Mouse (Mus musculus) heart, postnatal 10 days (tissue): ENCODE measurements at regions not wholly inside any gene's neighbourhood (a gene's known extent, or its start where the extent isn't known, plus 50 kb on each side); places are given as distances from the start of the nearest gene placed in this dataset.

Experiments
- DNase-seq, 2 experiments: peaks; one replicate each; pipeline ENCODE4 v3.0.0; 2021
- intact Hi-C: fragments of 180-260 bp; cut with DNase I; formaldehyde crosslinking; loops from one replicate; pipeline ENCODE4 v1.15.1; 2025

DNA sequence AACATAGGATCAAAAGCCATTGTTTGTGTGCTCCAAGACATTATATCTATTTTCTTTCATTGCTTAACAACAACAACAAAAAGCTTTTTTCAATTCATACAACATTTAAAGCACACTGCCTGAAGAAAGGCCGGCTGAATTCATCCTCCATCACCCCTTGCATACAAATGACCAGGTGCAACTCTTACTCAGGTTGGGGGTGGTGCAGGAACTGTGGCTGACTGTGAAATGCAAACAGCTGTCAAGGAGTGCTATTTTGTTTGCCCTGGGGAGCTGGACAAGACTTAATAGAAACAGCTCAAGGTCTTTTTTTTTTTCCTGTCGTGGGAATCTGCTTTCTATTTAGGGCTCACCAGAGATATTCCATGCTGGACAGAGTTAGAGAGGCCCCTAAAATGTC is 406.6 kb upstream of the Cldn34d start:
- intact Hi-C loops: no loop called here
- DNase-seq: no peak

DNA sequence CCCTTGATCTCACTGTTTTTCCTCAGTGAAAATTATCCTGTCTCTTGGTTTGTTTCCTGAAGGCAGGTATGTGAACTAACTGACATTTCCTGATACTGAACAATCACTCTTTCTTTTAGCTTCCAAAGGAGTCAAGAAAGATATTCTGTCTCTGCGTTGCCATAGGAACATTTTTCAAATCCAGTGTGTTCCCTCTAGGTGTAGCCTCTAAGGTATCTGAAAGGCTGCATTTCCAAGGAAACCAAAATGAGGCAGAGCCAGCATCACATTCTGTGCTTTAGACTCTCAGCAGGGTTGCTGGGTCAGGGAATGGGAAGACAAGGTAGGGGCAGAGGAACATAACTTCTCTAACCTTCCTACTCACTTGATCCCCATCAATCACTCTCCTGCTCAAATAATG is 411.2 kb upstream of the Cldn34d start:
- intact Hi-C loops: no loop called here
- no peak for DNase-seq

DNA sequence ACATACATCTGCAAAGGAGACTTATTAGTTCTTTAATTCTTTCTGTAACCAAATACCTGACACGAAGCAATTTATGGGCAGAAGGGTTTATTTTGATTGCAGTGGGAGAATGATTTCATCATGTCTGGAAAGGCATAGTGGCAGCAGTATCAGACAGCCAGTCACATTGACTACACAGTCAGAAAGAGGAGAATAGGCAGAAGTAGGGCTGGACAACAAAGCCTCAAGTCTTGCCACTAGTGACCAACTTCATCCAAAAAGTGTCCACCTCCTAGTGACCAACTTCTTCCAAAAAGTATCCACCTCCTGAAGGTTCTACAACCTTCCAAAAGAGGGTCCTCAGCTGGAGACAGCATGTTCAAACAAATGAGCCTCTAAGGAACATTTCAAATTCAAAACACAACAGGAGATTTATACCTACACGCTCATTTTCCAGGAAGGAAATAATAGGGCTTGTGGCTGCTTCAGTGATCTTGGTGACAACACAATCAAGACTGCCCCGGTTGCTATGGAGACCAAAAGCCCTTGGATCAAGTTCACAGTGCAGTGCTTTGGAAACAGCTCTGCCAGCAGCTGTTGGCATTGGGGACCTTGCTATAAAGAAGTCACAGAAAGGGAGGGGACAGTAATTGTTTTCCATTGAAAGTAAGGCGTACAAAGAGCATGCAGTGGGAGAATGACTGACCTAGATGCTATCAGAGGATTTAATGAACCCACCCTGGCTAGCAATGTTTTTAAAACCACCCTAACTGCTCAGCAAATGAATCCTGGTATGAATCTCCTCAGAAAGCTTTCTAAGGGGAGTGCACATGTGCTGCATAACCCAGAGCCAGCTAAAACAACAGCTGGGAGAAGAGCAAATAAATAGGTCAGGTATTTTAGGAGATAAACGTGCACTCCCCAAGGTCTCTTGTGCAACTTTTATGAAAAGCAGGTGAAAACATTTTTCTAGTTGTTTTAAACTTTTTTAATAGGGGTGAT is 448.0 kb upstream of the Cldn34d start:
- DNase-seq: peak in 1 of 2 experiments; percentile 5
- intact Hi-C loops: no loop called here

DNA sequence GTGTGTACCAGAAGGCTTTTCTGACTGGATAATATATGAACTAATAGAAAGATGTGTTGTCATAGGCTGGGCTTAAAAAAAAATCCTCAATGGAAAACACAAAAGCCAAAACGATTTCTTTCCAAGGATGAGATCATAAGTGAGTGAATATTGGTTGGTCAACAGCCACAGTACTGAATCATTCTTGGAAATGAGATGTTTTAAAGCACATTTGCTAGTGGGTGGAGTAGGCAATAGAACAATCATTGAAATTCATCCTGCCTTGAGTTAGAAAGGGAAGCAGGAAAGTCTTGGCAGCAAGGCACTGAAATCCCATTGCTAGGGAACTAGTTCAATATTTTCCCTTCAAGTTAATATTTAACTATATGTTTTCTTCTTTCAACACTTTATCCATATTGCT is 449.3 kb upstream of the Cldn34d start:
- DNase-seq: peak; percentile 6 to 10
- intact Hi-C loops: no loop called here

DNA sequence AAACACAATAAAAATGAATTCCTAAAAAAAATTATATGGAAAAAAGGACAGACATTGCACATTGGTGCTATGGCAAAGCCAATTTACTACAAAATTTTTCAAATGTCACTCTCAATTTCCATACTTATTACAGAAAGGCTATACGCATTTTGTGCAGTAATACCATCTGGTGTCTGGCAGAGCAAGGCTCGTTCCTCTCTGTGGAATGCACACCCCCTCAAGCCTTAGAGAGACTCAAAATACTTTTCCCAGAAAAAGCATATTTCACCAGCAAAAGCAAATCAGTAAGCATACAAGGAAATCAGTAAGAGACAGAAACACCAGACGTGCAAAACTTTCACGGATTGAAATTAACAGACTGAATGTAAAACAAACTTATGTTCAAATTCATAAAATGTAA is 431.0 kb upstream of the Tbl1x start:
- no peak for DNase-seq
- intact Hi-C loops: no loop called here

DNA sequence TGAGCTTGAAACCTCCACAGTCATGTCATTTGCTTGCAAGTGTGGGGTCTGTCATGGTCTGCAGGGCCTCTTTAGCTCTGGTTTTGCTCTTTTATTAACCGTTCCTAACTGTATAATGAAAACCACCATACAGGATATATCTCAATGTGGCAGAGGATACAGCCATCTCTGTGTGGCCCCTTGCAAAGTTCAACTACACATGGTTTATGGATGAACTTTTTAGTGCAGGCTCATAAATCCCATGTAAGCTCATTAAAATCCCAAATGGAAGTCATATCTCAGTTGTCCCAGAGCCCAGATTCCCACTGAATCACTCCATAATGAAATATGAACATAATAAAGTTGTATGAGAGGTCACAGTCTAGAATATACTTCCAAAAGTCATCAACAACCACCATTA is 428.1 kb upstream of the Tbl1x start:
- intact Hi-C loops: no loop called here
- DNase-seq: no peak

DNA sequence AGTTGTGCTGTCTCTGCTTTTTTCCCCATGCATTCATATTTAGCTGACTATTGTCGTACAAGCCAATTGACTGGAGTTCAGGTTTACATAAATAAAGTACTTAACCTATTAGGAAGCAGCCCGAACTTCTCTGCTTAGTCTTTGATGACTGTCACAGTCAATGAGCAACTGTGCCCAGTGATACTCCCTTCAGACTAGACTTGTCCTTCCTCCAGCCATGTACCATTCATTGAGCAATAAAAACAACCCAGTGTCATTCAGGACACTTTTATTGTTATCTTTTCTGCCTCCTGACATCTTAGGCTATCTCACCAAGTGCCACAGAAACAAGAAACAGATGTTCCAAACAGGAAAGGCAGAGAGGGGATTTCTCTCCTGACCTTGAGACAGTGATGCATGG is 389.1 kb upstream of the Tbl1x start:
- no peak for DNase-seq
- intact Hi-C loops: no loop called here
